Mouse (Mus musculus): ENCODE data around the gene Prkn.

Prkn gene

GRCm38 (mm10) chr17:11765581-11765980 lies 925.4 kb downstream of the Prkn start:
- no peak for DNase-seq

GRCm38 (mm10) chr17:11767301-11767700 lies 927.1 kb downstream of the Prkn start:
- DNase-seq, result no peak

DNA sequence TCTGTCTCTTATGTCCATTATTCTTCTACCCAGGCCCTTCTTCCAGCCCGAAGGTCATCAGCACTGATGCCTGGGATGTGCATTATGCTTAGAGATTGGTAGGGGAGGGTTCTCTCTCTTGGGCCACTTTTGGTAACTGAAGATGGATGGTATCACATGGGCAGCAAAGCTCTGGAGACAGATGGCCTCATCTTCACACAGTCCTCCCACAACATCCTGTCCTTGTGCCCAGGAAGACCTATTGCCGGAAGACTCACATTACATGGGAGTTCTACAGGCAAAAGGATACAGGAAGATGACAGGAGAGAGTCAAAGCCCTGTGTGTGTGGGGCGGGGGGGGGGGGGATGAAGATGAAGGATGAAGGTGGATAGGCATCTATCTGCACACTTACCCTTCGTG lies 928.2 kb downstream of the Prkn start:
- DNase-seq, result no peak

GRCm38 (mm10) chr17:11768971-11769370 lies 928.8 kb downstream of the Prkn start:
- no peak for DNase-seq

DNA sequence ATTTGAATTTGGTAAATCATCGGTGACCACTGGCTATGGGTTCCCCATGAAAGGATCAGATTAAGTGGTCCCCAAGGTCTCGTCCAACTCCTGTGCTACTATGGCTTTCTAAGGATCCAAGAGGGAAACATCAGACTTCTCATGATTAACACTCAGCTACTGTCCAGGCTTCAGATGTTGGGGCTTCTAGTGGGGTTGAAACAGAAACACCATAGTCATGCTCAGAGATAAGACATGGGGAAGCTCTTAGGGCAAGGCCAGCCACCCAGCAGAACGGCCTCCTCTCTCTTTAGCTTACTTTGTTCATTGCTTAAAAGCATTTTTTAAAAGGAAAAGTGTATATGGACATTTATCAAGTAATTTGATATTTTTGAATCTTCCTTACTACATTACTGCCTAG lies 929.3 kb downstream of the Prkn start:
- DNase-seq, result no peak

GRCm38 (mm10) chr17:11779547-11779946 lies 939.4 kb downstream of the Prkn start:
- DNase-seq, result no peak

GRCm38 (mm10) chr17:11780005-11780404 lies 939.8 kb downstream of the Prkn start:
- no peak for DNase-seq

GRCm38 (mm10) chr17:11780805-11781481 lies 940.8 kb downstream of the Prkn start:
- no peak for DNase-seq

- DNase-seq, result no peak
Observed at GRCm38 (mm10) chr17:11788270-11788936, 948.2 kb downstream of the Prkn start.

- no peak for DNase-seq
Observed at GRCm38 (mm10) chr17:11795979-11796378, 955.8 kb downstream of the Prkn start.

GRCm38 (mm10) chr17:11801226-11801625 lies 961.0 kb downstream of the Prkn start:
- no peak for DNase-seq

DNA sequence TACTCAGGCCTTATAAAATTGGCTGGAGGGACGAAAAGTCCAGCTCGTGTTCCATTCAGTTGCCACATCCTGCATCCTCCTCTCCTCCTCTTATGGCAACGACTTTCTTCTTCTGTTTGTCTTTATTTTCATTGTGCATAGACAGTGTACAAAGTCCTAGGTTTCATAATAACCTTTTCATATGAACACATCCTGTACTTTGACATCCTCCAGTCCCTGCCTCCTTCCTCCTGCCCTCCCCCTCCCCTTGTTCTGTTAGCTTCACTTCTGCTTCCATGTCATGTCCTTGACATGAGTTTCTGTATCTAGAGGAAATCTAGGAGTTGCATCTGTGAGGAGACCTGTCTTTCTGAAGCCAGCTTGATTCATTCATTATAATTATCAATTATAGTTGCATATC lies 967.1 kb downstream of the Prkn start:
- DNase-seq, result no peak

GRCm38 (mm10) chr17:11817886-11818285 lies 977.7 kb downstream of the Prkn start:
- DNase-seq, result no peak

GRCm38 (mm10) chr17:11819506-11819905 lies 979.3 kb downstream of the Prkn start:
- DNase-seq, result no peak

DNA sequence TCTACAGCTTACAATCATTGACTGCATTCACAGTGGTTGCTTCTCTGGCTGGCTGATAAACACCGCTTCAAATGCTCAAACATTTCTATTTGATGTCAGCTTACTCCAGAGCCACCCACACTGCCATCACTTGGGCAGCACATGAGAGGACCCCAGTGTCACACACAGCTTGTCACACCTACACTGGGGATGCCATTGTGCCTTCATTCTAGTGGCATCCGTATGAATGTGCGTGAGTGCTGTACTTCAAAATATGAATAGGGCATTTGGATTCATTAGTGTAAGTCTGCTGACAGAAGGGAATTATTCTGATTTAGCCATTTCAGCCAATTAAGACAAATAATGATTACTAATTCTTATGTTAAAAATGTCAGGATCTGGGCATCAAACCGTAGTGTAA lies 980.6 kb downstream of the Prkn start:
- DNase-seq, result no peak

GRCm38 (mm10) chr17:11829501-11829900 lies 989.3 kb downstream of the Prkn start:
- DNase-seq, result no peak

DNA sequence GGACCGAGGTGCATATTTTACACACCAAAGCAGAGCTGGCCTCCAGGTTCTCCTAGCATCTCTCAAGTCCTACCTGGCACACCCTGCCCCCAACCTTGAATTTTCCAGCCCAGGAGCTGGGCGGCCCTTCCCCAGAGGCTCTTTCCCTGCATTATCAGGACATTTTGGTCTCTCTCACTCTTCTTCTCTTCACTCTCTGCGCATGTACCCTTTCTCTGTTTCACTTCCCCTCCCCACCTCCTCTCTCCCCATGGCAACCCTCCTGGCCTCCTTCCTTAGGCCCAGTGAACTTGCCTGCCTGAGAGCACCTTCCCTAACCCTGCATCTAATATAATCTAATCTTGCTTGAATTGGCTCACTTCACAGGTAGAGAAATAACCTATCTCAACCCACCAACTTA lies 996.9 kb downstream of the Prkn start:
- no peak for DNase-seq

- DNase-seq, result no peak
Observed at GRCm38 (mm10) chr17:11844436-11844835, 1004.3 kb downstream of the Prkn start.

- DNase-seq, result no peak
Observed at GRCm38 (mm10) chr17:11844989-11845388, 1004.8 kb downstream of the Prkn start.

DNA sequence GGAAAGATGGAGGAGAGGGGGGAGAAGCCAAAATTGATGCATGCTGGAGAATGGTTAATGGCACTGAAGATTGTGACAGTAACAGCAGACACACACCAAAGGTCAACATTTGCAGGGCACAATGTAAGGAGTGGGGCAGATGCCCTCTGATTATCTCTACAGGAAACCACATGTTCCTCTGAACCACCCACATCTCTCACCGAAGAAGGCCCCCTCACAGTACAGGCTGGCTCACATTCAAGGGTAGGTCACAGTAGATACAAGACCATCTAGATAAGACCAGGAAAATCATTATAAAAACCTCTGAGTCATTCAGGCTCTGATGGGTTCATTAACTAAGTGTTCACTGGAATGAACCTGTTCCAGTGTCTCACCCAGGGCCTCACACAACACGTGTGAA lies 1005.3 kb downstream of the Prkn start:
- DNase-seq, result no peak

- DNase-seq, result no peak
Observed at GRCm38 (mm10) chr17:11854571-11854970, 1014.4 kb downstream of the Prkn start.

DNA sequence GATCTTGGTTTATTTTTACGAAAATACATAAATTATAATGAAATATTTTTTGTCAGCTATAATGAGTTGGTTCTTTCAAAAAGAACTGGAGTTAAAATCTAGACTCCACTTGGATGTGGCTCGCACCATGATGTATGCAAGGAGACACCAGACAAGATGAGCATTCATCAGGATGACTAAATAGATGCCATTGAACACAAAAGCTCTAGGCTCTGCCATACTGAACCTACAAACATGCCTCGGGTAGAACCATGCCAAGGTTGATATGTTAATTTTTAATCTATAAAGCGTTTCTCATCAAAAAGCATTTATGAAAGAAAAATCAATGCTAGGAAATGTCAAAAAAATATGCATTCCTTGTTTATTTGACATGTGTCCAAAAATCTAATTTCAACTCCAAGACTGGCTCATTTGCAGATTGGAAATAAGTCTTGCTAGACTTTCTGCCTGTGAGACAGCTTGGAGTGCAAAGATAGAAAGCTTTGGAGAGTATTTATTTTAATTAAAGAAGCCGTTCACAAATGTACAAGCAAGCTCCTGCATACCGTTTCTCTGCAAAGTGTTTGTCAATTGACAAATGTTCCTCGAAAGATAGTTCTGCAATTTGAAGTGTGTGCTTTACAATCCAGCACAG lies 1018.7 kb downstream of the Prkn start:
- no peak for DNase-seq

DNA sequence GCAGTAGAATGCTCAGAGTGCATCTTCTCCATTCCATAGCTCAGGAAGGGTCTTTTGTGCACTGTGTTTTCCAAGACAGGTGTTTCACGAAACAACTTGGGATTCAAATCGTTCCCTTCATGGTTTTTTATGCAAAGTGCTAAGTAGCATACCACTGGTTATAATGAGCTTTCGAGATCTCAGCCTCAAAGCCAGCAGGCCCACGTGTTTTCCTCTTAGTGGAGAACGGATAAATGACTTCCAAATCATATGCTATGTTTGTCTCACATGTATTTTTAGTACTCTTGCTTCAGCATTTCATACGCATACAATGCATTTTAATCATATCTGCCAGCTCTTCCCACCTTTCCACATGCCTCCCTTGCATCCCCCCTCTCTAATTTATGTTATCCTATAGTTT lies 1021.0 kb downstream of the Prkn start:
- no peak for DNase-seq

DNA sequence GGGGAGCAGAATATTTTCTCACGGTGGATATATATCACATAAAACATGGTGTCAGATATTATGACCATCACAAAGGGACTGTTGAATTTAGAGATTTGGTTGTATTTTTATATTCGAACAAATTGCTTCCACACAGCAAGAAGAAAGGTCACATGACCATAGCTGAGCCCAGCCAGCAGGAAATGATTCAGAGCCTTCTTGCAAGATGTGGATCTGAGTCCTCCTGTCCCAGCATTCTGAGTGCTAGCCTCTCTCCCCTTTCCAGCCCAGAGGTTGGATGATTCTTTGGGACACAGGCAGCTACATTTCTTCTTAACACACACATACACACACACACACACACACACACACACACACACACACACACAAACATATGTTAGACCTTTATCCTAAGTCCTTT lies 1022.2 kb downstream of the Prkn start:
- no peak for DNase-seq
